Mouse (Mus musculus) liver, embryonic 16.5 days (tissue): ENCODE measurements around the gene Eif2s3y. TPM values are rescaled to one million over a fixed set of nuclear protein-coding genes. Genes with fewer than 3 reads are reported as not detected.

Experiments
- ATAC-seq: fragments of 200-750 bp; cut with Nextera tagmentation; 2 replicates; pipeline ENCODE4 v1.8.0; 2017; ENCODE audit warnings: low read depth, mild to moderate bottlenecking, moderate number of reproducible peaks, moderate library complexity
- H3K27ac ChIP-seq: fragments of 300-500 bp; sonication (generic); 2 replicates; pipeline ENCODE4 v1.5.1; 2014; ENCODE audit warnings: mild to moderate bottlenecking, low read length
- H3K27me3 ChIP-seq: fragments of 300-500 bp; sonication (generic); 2 replicates; pipeline ENCODE4 v1.6.1; 2014; ENCODE audit warnings: low read depth, low read length, mixed read lengths; ENCODE audit not compliant: control insufficient read depth, insufficient read depth
- H3K36me3 ChIP-seq: fragments of 300-500 bp; sonication (generic); 2 replicates; pipeline ENCODE4 v1.6.1; 2014; ENCODE audit warnings: mild to moderate bottlenecking; ENCODE audit not compliant: control insufficient read depth, insufficient read depth
- H3K4me1 ChIP-seq: fragments of 300-500 bp; sonication (generic); 2 replicates; pipeline ENCODE4 v1.6.1; 2014; ENCODE audit warnings: low read depth, low read length, mixed read lengths; ENCODE audit not compliant: control insufficient read depth
- H3K4me2 ChIP-seq: fragments of 300-500 bp; sonication (generic); 2 replicates; pipeline ENCODE4 v1.6.1; 2014; ENCODE audit warnings: low read depth, low read length, mixed read lengths
- H3K4me3 ChIP-seq: fragments of 300-500 bp; sonication (generic); 2 replicates; pipeline ENCODE4 v1.5.1; 2014; ENCODE audit warnings: low read depth, mild to moderate bottlenecking, low read length
- H3K9ac ChIP-seq: fragments of 300-500 bp; sonication (generic); 2 replicates; pipeline ENCODE4 v1.6.1; 2014; ENCODE audit warnings: low read depth, low read length
- H3K9me3 ChIP-seq: fragments of 300-500 bp; sonication (generic); replicated peaks from 2 replicates; pipeline ENCODE4 v1.6.1; 2016; ENCODE audit warnings: low read length; ENCODE audit not compliant: control insufficient read depth
- WGBS: fragments of 180-500 bp; shearing (Covaris S2); extraction: QIAGEN DNeasy Blood & Tissue Kit; methylation state at CpG from one replicate; pipeline ENCODE4 v1.1.7; 2014; ENCODE audit not compliant: insufficient replicate concordance; 5-methylcytosine and 5-hydroxymethylcytosine counted together
- microRNA-seq: library from miRNA; unstranded; fragments of <30 nt; microRNA quantifications from one replicate; pipeline ENCODE4, GENCODE M21; 2016
- polyA plus RNA-seq: library from polyadenylated mRNA; unstranded; fragments of >200 nt; fragmentation: Nextera tagmentation; extraction: Ambion mirVana; gene quantifications from 2 replicates; pipeline ENCODE4 v1.2.1, GENCODE M21; 2015

Eif2s3y gene
- polyA plus RNA-seq = 9.3 and 19.9 TPM in 2 replicates

DNA sequence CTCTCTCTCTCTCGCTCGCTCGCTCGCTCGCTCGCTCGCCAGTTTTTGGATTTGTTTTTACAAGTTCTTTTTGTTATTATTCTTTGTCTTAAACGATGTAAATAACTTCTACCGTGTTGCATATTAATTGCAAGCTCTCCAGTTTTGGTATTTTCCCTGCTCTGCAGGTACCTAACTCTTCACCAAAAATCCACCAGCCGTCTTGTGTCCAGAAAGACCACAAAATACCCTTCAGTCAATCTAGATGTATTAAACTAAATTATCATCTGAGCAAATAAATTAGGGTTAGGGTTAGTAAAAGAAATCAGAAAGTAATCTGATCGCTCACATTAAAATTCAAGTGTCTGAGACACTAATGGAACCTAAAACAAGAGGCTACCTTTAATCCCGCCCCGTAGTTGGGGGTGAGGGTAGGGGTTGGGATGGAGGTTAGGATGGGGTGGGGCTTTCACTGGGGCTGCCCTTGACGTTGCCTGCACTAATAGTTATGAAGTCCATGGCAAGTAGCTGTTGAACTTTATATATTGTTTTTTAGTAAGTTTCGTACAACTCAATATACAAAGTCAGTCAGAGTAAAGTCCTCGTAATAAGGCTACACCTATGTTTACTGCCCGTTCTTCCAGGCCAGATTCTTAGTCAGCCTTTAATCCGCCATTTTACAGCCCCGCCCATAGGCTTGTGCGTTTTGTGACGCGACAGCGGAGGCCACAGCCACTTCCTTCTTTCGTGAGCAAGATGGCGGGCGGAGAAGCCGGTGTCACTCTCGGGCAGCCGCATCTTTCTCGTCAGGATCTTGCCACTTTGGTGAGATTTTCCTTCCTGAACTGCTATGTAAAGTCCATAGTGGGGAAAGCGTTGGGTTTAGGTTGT is at the start of gene Eif2s3y:
TSS of gene Eif2s3y (plus strand) at position 662 of the 870 bp plus-strand sequence.
- no peaks in the 10 kb centered on the region for H3K9me3 ChIP-seq
- no peak within 1 kb of the TSS for H3K9ac ChIP-seq
- H3K27me3 ChIP-seq = no peaks in the 10 kb centered on the region
- peak; percentile 98 for ATAC-seq
- H3K4me2 ChIP-seq = no peak within 1 kb of the TSS
- 25% methylated on average over 13 of the region's 31 CpGs for WGBS
- peak within 1 kb of the TSS; percentile 59 for H3K4me3 ChIP-seq
- H3K36me3 ChIP-seq = no peaks in the 10 kb centered on the region
- H3K27ac ChIP-seq = no peak within 1 kb of the TSS
- H3K4me1 ChIP-seq = no peaks in the 10 kb centered on the region

Small RNAs within 50 kb of the gene (microRNA-seq; reads per million reads assigned to microRNA genes)
- not detected for gene Gm47281

Other genes starting within 250 kb of the Eif2s3y start
- not detected in 2 replicates for gene Zfy1, start 213.1 kb upstream of the Eif2s3y start, polyA plus RNA-seq
- not detected in 2 replicates for gene Uba1y, start 191.9 kb upstream of the Eif2s3y start, polyA plus RNA-seq
- gene Kdm5d, start 112.8 kb upstream of the Eif2s3y start, polyA plus RNA-seq = 1.2 and 2.4 TPM in 2 replicates
- gene Uty, start 235.2 kb downstream of the Eif2s3y start, polyA plus RNA-seq = 2.0 and 4.9 TPM in 2 replicates